Mouse (Mus musculus) liver, postnatal 0 days (tissue): ENCODE results near the gene Aqp12.

Experiments used
- CTCF ChIP-seq: sonication (generic); IDR thresholded peaks from 2 replicates; pipeline ENCODE4 v1.5.1; 2016; ENCODE audit warnings: antibody characterized with exemption, low read depth
- EP300 ChIP-seq: IDR thresholded peaks from 2 replicates; pipeline ENCODE4 v1.6.1; 2016; ENCODE audit warnings: antibody characterized with exemption, low read depth, mild to moderate bottlenecking

DNA sequence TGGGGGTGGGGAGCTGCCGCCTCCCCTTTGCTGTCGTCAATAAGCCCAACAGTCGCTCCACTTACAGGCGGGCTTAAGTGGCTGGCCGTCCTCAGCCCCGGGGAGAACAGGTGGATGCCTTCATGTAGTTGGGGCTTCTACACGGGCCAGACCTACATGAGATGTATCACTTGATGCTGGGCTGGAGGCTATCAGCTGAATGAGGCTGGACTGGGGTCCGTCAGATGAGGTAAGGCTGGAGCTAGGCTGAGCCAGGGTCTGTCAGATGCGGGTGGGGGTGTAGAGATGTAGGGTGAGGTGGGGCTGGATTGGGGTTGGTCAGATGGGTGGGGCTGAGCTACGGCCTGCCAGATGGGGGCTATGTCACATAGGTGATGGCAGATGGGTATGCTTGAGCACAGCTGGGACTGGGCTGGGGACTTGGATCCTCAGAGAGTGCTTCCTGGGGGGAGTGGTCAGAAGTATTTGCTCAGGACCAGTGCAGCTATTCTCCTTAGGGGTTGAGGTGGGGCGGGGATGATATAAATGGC is 27.0 kb upstream of the Aqp12 start:
- TF ChIP-seq CTCF (no peak), EP300 (no peak)
